Mouse (Mus musculus) C2C12 (cell line): ENCODE data around the gene Ttpal. TPM values are rescaled to one million over a fixed set of nuclear protein-coding genes. Genes with fewer than 3 reads are reported as not detected.
"Not testable (repeated sequence)": the region's sequence is repeated elsewhere in the genome, so short reads cannot be mapped to it uniquely, and the experiment has no call there.

ENCODE experiments used
- H3K27me3 ChIP-seq: one replicate; pipeline ENCODE4 v1.6.1; 2011; ENCODE audit not compliant: control insufficient read depth, insufficient read depth, insufficient read length
- H3K36me3 ChIP-seq: one replicate; pipeline ENCODE4 v1.6.1; 2011; ENCODE audit not compliant: control insufficient read depth, insufficient read depth
- H3K4me3 ChIP-seq: one replicate; pipeline ENCODE4 v1.5.1; 2011; ENCODE audit warnings: mild to moderate bottlenecking, control low read depth; ENCODE audit not compliant: poor library complexity, insufficient read depth, severe bottlenecking
- H3K79me2 ChIP-seq: one replicate; pipeline ENCODE4 v1.6.1; 2011; ENCODE audit not compliant: control insufficient read depth, insufficient read depth
- H3K79me3 ChIP-seq: one replicate; pipeline ENCODE4 v1.6.1; 2011; ENCODE audit warnings: low read depth, control low read depth
- H3ac ChIP-seq: one replicate; pipeline ENCODE3; 2011; ENCODE audit warnings: low read depth; ENCODE audit not compliant: control insufficient read depth, insufficient read length
- CEBPB ChIP-seq: IDR thresholded peaks from one replicate; pipeline ENCODE4 v1.6.1; 2011; ENCODE audit warnings: low read depth, mild to moderate bottlenecking, control low read depth, moderate library complexity
- CTCF ChIP-seq: IDR thresholded peaks from one replicate; pipeline ENCODE4 v1.5.1; 2011; ENCODE audit not compliant: control insufficient read depth, insufficient read depth, insufficient read length
- FOSL1 ChIP-seq: IDR thresholded peaks from one replicate; pipeline ENCODE4 v1.8.0; 2011; ENCODE audit warnings: mild to moderate bottlenecking, low read length; ENCODE audit not compliant: poor library complexity, insufficient read depth, severe bottlenecking
- MAX ChIP-seq: IDR thresholded peaks from one replicate; pipeline ENCODE4 v1.6.1; 2011; ENCODE audit warnings: mild to moderate bottlenecking, control low read depth
- MYOD1 ChIP-seq: IDR thresholded peaks from one replicate; pipeline ENCODE4 v1.6.1; 2011; ENCODE audit warnings: low read depth; ENCODE audit not compliant: control insufficient read depth, insufficient read length
- MYOG ChIP-seq: IDR thresholded peaks from one replicate; pipeline ENCODE4 v1.6.1; 2011; ENCODE audit not compliant: control insufficient read depth, insufficient read length; ENCODE audit errors: extremely low read depth
- USF1 ChIP-seq: IDR thresholded peaks from one replicate; pipeline ENCODE4 v1.6.1; 2011; ENCODE audit warnings: low read depth, mild to moderate bottlenecking, control low read depth, moderate library complexity
- polyA plus RNA-seq: library from polyadenylated mRNA; unstranded; fragments of >200 nt; fragmentation: generic; extraction: Trizol; gene quantifications from one replicate; pipeline ENCODE4 v1.2.1, GENCODE M21; 2012; ENCODE audit warnings: missing spikeins

Ttpal gene
- polyA plus RNA-seq, 1 experiment, result 15.1 TPM

DNA sequence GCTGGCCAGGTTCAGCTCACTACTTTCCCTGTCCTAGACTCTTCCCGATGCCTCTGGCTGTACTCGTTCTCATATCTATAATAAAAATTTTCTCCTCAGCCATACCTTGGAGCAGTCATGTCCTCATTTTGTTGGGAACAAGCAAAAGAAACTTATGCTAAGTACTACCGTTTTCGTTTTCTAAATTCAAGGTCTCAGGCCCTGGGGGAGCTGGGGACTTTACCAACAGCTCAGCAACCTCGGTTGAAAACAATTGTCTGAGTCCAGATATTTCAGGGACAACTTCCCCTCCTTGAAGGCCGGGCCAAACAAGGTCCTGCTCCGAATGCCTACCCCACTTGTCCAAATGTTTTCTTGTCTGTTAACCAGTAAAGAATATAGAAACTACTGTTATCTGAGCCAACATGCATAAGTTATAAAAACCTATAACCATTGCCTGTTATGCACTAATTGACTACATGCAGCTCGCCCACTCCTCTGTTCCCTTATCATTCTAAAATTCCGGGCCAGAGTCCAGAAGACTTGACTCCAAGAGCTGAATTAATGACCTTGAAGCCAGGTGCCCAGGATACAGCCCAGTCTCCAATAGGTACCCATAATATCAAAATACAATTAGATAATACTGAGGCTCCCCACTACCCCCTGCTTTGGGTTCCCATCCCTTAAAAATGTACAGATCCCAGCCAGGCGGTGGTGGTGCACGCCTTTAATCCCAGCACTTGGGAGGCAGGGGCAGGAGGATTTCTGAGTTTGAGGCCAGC, 43.8 kb downstream of the Ttpal start:
- Histone ChIP-seq H3K4me3 (no peak overlapping the region), H3K36me3 (no peaks in the 10 kb centered on the region), H3ac (no peak overlapping the region), H3K79me2 (peaks cover 37% of the 10 kb centered on the region), H3K79me3 (peaks cover 18% of the 10 kb centered on the region), H3K27me3 (no peaks in the 10 kb centered on the region)
- TF ChIP-seq FOSL1 (no peak), MYOD1 (no peak), MAX (no peak), MYOG (no peak), CEBPB (no peak), USF1 (no peak), CTCF (no peak)

DNA sequence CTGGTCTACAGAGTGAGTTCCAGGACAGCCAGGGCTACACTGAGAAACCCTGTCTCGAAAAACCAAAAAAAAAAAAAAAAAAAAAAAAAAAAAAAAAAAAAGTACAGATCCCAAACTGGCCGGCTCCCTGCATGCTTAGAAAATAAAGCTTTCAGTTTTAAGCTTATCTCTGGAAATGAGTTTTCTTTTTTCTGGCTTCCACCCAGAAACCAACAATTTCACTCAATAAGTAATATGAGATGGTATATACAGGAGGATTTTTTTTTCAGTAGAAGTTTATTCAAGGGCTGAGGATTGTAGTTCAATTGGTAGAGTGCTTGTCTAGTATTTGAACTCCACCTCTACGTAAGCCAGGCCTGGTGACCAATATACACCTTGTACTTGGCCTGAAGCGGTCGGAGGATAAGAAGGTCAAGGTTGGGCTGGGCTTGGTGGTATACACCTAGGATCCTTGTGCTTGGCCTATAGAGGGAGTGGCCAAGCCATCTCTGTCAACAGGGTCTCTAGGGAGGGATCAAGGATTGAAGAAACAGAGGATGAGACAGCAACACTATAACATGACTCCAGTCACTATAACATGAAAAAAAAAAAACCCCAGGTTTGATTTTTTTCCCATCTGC, 44.5 kb downstream of the Ttpal start:
- Histone ChIP-seq H3K4me3 (no peak overlapping the region), H3K27me3 (no peaks in the 10 kb centered on the region), H3K79me2 (peaks cover 30% of the 10 kb centered on the region), H3K79me3 (peaks cover 15% of the 10 kb centered on the region), H3K36me3 (no peaks in the 10 kb centered on the region), H3ac (no peak overlapping the region)
- TF ChIP-seq FOSL1 (no peak), MAX (no peak), MYOD1 (no peak), MYOG (no peak), USF1 (no peak), CTCF (no peak), CEBPB (no peak)

DNA sequence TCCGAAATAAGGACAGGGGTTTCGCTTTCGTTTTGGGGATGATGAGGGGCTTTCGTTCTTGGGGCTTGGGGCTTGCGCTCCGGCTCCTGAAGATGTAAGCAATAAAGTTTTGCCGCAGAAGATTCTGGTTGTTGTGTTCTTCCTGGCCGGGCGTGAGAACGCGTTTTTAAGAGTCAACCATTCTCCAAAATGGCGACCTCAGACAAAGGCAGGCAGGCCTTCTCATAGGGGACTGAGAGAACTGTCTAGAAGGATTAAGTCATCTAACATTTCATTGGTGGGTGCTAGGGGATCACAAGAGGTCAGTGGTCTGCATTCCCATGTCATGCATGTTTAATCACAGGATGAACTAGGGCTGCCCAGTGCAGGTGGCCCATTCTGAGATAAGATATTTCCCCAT, 53.6 kb downstream of the Ttpal start:
- peaks cover 15% of the 10 kb centered on the region for H3K79me3 ChIP-seq
- not testable (repeated sequence) for H3K36me3 ChIP-seq, H3K27me3 ChIP-seq, H3ac ChIP-seq, H3K4me3 ChIP-seq
- peaks cover 22% of the 10 kb centered on the region for H3K79me2 ChIP-seq

DNA sequence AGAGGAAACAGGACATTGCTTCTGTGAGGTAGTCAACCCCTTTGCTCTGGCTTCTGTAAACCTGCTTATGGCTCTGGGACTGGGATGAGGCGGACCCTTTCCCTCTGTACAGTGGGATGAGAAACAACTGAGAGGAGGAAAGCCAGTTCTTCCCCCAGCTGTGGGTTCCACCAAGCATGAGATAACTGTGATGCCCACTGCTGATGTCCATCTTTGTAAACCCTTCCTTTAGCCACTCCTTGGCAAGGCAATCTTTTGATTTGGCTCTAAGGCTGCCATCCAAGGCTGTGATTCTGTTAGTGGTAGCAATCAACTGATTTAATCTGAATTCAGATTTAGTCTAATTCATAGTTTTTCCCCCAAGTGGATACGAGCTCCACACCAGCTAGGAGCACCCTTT, 55.4 kb downstream of the Ttpal start:
- H3K79me3 ChIP-seq, result peaks cover 19% of the 10 kb centered on the region
- peaks cover 40% of the 10 kb centered on the region for H3K79me2 ChIP-seq
- no peak overlapping the region for H3ac ChIP-seq
- H3K36me3 ChIP-seq, result no peaks in the 10 kb centered on the region
- TF ChIP-seq CEBPB, result no peak
- TF ChIP-seq FOSL1, result no peak
- no peak for TF ChIP-seq USF1
- no peak for TF ChIP-seq CTCF
- no peak for TF ChIP-seq MAX
- no peak for TF ChIP-seq MYOG
- TF ChIP-seq MYOD1, result no peak
- H3K27me3 ChIP-seq, result no peaks in the 10 kb centered on the region
- no peak overlapping the region for H3K4me3 ChIP-seq

GRCm38 (mm10) chr2:163657975-163658886, 56.1 kb downstream of the Ttpal start, which contains the start of gene Pkig:
TSS of gene Pkig (plus strand) at chr2:163658386.
- Histone ChIP-seq H3K79me3 (peaks cover 19% of the 10 kb centered on the region), H3ac (peak within 1 kb of the TSS; percentile 72), H3K4me3 (peak within 1 kb of the TSS; percentile 84), H3K36me3 (no peaks in the 10 kb centered on the region), H3K27me3 (no peaks in the 10 kb centered on the region), H3K79me2 (peaks cover 48% of the 10 kb centered on the region)
- TF ChIP-seq CTCF, result peak; percentile 39
- TF ChIP-seq FOSL1, result no peak

DNA sequence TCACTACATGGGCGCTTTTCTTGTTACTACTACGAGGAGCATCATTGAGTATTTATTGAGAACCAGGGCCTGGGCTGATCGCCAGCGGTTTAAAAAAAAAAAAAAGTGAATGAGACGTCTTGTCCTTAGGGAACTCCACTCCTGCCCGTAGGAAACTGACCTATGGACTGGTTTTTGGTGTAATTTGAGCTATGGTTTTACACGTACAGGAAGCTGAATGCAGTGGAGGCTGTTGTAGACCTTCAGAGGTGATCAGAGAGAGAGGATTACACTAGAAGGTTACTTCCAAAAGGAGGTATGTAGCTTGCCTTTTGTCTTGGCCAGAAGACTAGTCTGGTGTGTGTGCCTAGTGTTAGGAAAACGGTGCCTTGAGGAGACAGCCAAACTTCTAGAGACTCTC, 56.8 kb downstream of the Ttpal start:
- peak overlapping the region; percentile 35 for H3ac ChIP-seq
- TF ChIP-seq MYOD1, result no peak
- no peak for TF ChIP-seq CEBPB
- TF ChIP-seq USF1, result no peak
- TF ChIP-seq MYOG, result no peak
- no peak for TF ChIP-seq CTCF
- TF ChIP-seq MAX, result no peak
- no peak for TF ChIP-seq FOSL1
- H3K79me3 ChIP-seq, result peaks cover 19% of the 10 kb centered on the region
- H3K27me3 ChIP-seq, result no peaks in the 10 kb centered on the region
- no peaks in the 10 kb centered on the region for H3K36me3 ChIP-seq
- H3K79me2 ChIP-seq, result peaks cover 48% of the 10 kb centered on the region
- peak overlapping the region; percentile 84 for H3K4me3 ChIP-seq
